Mouse (Mus musculus) layer of hippocampus, postnatal 14 days (tissue): ENCODE data around the gene Gm6993. TPM values are rescaled to one million over a fixed set of nuclear protein-coding genes. Genes with fewer than 3 reads are reported as not detected.

Source experiments
- DNase-seq, 2 experiments: peaks; one replicate each; pipeline ENCODE4 v3.0.0; 2021 to 2022; ENCODE audit warnings: low spot score in 2 of 2, mixed read lengths in 1 of 2
- total RNA-seq, 2 experiments: library from RNA; stranded (reverse); gene quantifications; 2 replicates each; pipeline ENCODE4 v1.2.3; 2021

Gm6993 gene
- total RNA-seq, 2 experiments from 2014 or later = not detected

DNA sequence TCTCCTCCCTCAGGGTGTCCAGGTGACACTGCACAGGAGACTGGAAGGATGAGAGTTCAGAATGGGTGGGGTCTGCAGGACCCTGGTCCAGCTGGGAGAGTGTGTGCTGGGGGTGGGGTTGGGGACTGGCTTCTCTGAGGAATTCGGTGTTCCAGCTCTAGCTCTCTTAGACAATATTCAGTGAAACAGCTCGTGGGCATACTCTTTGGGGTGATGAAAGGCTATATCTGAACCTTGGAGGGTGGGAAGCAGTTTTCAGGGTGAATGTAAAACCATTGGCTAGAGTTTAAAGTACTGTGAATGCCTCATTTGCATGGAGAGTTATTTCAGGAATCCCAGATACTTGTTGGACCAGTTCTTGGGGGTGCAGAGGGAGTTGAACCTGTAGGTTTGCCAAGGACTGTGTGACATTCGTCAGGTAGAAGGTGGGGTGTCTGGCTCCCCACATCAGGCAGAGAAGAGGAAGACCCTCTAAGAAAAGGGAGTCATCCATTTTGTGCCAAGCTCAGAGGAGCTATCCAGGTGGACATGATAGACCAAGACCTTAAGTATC, 1.5 kb upstream of the Gm6993 start:
- DNase-seq = no peak

- no peak for DNase-seq
Measured at GRCm38 (mm10) chr12:31239798-31240197, 772 bp upstream of the Gm6993 start.

GRCm38 (mm10) chr12:31241595-31242342, 1.2 kb downstream of the Gm6993 start:
- no peak for DNase-seq

DNA sequence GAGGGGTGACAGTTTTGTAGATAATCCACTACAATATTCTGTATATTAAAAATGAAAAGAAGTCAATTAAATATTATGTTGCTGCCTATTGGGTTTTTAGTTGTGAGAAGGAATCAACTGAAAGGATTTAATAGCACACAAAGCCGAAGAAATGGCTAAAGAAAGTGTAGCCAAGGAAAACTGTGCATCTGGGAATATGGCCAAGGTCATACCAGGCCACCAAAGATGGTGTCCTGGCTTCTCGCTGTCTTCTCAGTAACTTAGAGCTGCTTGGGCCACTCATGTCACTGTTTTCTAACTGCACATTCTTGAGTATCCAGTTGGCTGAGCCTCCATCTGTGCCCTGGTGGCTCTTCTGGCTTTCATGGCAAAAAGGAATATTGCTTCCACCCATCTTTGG, 3.4 kb downstream of the Gm6993 start:
- DNase-seq = no peak

GRCm38 (mm10) chr12:31244691-31245090, 4.1 kb downstream of the Gm6993 start:
- no peak for DNase-seq

- DNase-seq = no peak
Measured at GRCm38 (mm10) chr12:31246153-31246552, 5.6 kb downstream of the Gm6993 start.

GRCm38 (mm10) chr12:31246615-31247014, 6.0 kb downstream of the Gm6993 start:
- DNase-seq = no peak

DNA sequence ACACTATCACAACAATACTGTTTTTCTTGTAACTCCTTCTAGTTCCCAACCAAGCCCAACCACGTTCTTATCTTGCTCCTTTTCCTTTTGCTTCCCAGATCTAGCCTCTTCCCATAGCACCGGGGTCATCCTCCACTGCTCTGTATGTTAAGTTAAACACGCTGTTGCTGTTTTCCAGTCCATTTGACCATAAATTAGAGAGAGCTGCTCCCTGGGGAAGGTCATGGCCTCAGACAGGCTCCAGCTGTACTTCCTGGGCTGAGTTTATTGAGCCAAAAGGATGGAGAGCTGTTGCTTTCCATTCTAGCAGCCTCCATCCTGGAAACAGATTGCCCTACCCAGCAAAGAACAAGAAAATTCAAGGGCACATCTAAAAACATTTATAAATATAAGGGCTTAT, 7.6 kb downstream of the Gm6993 start:
- no peak for DNase-seq

GRCm38 (mm10) chr12:31248681-31249080, 8.1 kb downstream of the Gm6993 start:
- no peak for DNase-seq

DNA sequence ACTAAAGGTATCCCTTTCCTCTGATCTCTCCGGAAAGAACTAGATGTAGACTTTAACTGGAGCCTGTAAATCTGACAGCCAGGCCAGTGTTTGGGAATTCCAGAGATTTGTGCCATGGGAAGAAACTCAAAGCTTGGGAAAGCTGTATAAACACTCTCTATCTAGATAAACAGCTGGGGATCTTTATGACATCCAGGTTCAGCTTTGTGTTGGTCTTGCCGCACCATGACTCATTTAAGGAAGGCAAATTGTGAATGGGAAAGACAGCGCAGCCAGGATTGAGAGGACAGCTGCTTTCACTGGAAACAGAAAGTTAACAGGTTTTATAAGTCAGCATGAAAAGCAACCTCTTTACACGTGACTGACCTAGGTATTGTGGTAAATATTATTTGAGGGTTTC, 11.7 kb downstream of the Gm6993 start:
- DNase-seq = no peak

DNA sequence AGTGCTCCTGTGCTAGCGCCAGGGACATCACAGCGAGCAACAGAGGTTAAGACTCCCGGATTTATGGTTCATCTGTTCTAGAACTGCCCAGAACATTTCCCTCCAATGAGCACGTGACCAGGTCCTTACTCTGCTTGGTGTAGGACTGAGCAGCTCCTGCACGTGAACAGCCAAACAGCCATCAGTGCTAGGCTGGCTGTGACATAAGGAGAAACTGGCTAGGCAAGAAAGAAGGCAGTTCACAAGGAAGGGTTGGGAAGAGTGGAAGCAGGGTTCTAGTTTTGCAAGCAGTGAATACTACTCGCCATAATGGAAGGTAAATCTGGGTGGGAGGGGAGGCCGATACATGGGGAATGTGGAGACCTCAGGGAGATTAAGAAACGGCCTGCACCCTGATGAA, 14.4 kb downstream of the Gm6993 start:
- DNase-seq = no peak

DNA sequence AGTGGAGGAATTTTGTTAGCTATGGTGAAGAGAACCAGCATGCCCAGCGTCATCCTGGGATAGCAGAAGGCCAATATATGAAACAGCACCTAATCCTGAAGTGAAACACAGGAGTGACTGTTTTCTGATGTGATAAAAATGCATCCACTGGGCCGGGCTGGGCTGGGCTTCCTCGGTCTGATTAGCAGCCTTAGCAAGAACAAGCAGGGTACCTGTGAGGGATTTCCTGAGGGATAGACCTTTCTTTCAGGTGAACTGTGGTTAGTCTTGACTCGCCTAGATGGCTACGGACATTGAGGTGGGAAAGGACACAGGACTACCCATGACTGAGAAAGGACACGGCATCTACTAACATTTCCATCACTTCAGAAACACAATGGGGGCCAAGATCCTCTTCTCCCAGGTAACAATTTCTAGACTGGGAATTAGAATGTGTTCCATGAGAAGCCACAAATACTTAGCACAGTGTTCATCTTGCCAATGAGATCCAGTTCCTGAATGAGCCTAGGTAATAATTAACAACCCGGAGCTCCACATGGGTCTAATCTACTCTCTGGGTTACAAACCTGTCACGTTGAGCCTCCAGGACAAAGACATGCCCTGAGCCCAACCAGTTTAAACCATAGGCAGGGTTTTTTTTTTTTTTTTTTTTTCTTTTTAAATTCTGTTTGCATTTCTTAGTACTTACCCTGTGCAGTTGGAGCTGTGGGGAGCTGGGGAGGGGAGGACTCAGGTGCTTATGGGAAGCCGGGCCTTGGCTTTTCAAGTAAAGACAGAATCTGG, 15.7 kb downstream of the Gm6993 start:
- DNase-seq = no peak

DNA sequence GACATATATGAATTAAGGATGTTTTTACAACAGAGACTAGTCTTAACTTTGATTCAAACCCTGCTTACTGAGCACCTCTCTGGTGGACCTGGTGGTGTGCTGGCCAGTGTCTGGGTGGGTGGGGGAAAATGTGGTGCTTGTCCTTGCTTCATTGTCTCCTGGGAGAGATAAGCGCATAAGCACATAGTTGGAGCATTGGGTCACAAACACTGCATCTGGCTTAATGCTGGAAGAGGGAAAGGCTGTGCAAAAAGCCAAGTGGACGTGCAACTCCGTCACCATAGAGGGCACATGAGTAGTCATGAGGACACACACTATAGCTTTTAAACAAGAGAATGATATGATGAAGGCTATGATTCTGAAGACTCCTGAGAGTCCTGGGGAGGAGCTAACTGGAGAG, 21.3 kb downstream of the Gm6993 start:
- no peak for DNase-seq

DNA sequence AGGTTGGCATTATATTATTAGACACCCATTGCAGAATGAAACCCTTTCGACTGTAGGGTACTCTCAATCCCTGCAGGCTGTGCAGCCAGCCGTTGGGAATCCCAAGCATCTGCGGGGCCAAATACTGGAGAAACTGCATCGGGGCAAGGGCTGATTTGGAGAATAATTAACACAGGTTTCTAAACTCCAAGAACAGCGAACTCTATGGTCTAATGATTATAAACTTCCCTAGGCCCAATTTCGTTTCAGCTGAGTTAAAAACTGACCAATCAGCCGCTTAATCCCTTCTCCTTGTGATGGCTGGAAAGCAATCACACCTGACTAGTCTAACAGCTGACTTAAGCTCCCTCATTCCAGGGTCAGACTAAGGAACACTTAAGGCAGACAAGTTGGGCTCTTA, 23.4 kb downstream of the Gm6993 start:
- DNase-seq = no peak

DNA sequence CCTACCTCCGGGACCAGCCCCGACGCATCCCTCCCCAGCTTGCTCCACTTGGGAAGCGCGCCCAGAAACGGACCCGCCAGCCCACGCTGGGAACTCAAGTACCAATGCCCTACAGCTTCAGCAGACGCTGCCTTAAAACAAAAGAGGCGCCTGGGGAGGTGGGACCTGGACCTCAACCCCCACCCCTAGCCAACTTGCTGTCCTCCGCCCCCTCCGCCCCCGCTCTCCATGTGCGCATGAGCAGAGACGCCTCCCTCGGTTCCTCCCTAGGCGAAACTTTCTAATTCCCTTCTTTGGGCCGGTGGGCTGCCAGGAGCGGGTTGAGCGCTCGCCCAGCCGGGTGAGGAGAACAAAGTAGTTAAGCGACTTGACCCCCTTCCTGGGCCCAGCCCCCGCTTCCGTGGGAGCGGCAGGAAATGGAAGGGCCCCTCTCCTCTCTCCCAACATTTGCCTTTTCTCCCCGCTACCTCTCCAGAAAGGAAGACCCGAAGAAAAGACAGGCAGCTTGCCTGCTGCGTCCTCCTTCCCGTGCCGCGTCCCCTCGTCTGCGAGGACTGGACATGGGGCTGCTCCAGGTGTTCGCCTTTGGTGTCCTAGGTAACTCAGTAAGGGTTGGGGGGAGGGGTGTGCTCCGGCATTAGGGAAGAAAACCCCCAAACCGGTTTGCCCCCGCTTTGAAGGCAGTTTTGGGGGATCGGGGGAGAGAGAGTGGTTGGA, 24.6 kb downstream of the Gm6993 start, which contains the start of gene Lamb1:
Gene Lamb1, plus strand, starts transcription at position 230 of the 717 bp plus-strand sequence.
- peak; percentile 33 to 49 for DNase-seq

GRCm38 (mm10) chr12:31265722-31266431, 25.3 kb downstream of the Gm6993 start:
- DNase-seq = peak; percentile 59 to 62

DNA sequence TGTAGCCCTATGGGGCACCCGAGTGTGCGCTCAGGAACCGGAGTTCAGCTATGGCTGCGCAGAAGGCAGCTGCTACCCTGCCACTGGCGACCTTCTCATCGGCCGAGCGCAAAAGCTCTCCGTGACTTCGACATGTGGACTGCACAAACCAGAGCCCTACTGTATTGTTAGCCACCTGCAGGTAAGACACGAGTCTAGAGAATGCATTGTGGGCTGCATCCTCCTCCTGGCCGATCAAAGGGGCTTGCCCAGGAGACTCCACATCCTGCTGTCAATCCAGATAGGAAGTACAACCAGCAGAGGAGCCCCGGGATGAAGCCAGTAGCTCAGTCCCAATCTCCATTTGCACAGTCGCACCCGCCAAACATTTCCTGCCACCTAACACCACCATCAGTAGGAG, 26.1 kb downstream of the Gm6993 start:
- DNase-seq = peak in 1 of 2 experiments; percentile 16

DNA sequence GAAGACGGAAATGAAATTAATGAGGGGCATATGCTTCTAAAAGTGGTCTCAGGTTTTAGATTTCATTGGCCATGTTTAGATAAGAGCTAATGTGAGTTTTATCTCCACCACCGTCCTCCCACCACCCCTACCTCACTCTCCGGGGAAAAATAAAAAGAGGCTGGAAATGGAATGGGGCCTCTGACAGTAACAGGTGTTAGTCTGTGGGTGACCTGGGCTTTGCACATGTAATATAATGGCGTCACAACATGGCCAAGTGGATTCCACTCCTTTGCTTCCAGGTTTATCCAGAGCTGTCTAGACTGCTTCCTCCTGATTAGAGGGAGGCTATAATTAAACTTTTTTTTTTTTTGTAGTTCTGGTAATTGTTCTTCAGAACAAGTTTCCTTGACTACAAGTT, 26.8 kb downstream of the Gm6993 start:
- DNase-seq = no peak

DNA sequence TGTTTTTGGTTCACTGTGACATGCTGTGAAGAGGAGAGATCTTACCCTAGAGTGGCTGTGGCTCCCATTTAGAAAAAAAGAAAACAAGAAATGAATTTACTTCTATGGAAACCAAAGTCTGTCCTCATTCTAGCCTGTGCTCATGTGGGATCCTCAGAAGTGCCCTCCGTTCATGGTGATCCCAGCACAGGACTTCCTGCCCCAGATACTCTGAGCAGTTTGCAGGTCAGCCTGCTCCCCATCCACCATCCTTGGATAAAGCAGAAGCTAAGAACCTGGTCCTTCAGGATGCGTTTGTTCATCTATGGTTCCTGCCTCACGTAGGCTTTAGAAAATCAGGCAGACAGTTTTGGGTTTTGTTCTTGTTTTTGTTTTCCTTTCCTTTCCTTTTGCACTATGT, 27.7 kb downstream of the Gm6993 start:
- DNase-seq = no peak

- DNase-seq = no peak
Measured at GRCm38 (mm10) chr12:31269020-31269597, 28.5 kb downstream of the Gm6993 start.

- DNase-seq = no peak
Measured at GRCm38 (mm10) chr12:31270361-31270760, 29.8 kb downstream of the Gm6993 start.
